Mouse (Mus musculus) C2C12 (cell line): ENCODE results near the gene 2310022A10Rik.

Experiments
- CEBPB ChIP-seq: IDR thresholded peaks from one replicate; pipeline ENCODE4 v1.6.1; 2011; ENCODE audit warnings: low read depth, mild to moderate bottlenecking, control low read depth, moderate library complexity
- CTCF ChIP-seq: IDR thresholded peaks from one replicate; pipeline ENCODE4 v1.5.1; 2011; ENCODE audit not compliant: control insufficient read depth, insufficient read depth, insufficient read length
- MAX ChIP-seq: IDR thresholded peaks from one replicate; pipeline ENCODE4 v1.6.1; 2011; ENCODE audit warnings: mild to moderate bottlenecking, control low read depth
- MYOD1 ChIP-seq: IDR thresholded peaks from one replicate; pipeline ENCODE4 v1.6.1; 2011; ENCODE audit warnings: low read depth; ENCODE audit not compliant: control insufficient read depth, insufficient read length
- MYOG ChIP-seq: IDR thresholded peaks from one replicate; pipeline ENCODE4 v1.6.1; 2011; ENCODE audit not compliant: control insufficient read depth, insufficient read length; ENCODE audit errors: extremely low read depth
- USF1 ChIP-seq: IDR thresholded peaks from one replicate; pipeline ENCODE4 v1.6.1; 2011; ENCODE audit warnings: low read depth, mild to moderate bottlenecking, control low read depth, moderate library complexity

GRCm38 (mm10) chr7:27540935-27541334, 12.1 kb upstream of the 2310022A10Rik start:
- no peak for TF ChIP-seq CTCF
- no peak for TF ChIP-seq MAX
- TF ChIP-seq MYOD1: no peak
- no peak for TF ChIP-seq MYOG
- TF ChIP-seq USF1: no peak
- no peak for TF ChIP-seq CEBPB
